Mouse (Mus musculus) stomach, embryonic 16.5 days (tissue): Measurements from ENCODE around the gene H2-D1. TPM values are rescaled to one million over a fixed set of nuclear protein-coding genes. Genes with fewer than 3 reads are reported as not detected.

Experiments used
- ATAC-seq: fragments of 200-750 bp; cut with Nextera tagmentation; 2 replicates; pipeline ENCODE4 v1.8.0; 2017; ENCODE audit warnings: moderate number of reproducible peaks, moderate TSS enrichment; ENCODE audit not compliant: insufficient read depth, low FRiP score
- H3K27ac ChIP-seq: fragments of 300-500 bp; sonication (generic); 2 replicates; pipeline ENCODE4 v1.5.1; 2014; ENCODE audit warnings: low read length
- H3K27me3 ChIP-seq: fragments of 300-500 bp; sonication (generic); 2 replicates; pipeline ENCODE4 v1.6.1; 2014; ENCODE audit warnings: low read length, control low read depth, mixed read lengths; ENCODE audit not compliant: control insufficient read depth, insufficient read depth
- H3K36me3 ChIP-seq: fragments of 300-500 bp; sonication (generic); 2 replicates; pipeline ENCODE4 v1.6.1; 2014; ENCODE audit warnings: low read length; ENCODE audit not compliant: control insufficient read depth, insufficient read depth
- H3K4me1 ChIP-seq: fragments of 300-500 bp; sonication (generic); 2 replicates; pipeline ENCODE4 v1.6.1; 2014; ENCODE audit warnings: low read length, control low read depth, mixed read lengths; ENCODE audit not compliant: control insufficient read depth, insufficient read depth
- H3K4me2 ChIP-seq: fragments of 300-500 bp; sonication (generic); 2 replicates; pipeline ENCODE4 v1.6.1; 2014; ENCODE audit warnings: low read depth, low read length, mixed read lengths
- H3K4me3 ChIP-seq: fragments of 300-500 bp; sonication (generic); replicated peaks from 2 replicates; pipeline ENCODE4 v1.5.1; 2014; ENCODE audit warnings: mild to moderate bottlenecking, low read length
- H3K9ac ChIP-seq: fragments of 300-500 bp; sonication (generic); 2 replicates; pipeline ENCODE4 v1.6.1; 2014; ENCODE audit warnings: low read length
- H3K9me3 ChIP-seq: fragments of 300-500 bp; sonication (generic); replicated peaks from 2 replicates; pipeline ENCODE4 v1.6.1; 2016; ENCODE audit warnings: low read length, control low read depth; ENCODE audit not compliant: control insufficient read depth
- WGBS: fragments of 180-500 bp; shearing (Covaris S2); extraction: QIAGEN DNeasy Blood & Tissue Kit; methylation state at CpG from one replicate; pipeline ENCODE4 v1.1.7; 2014; 5-methylcytosine and 5-hydroxymethylcytosine counted together
- polyA plus RNA-seq: library from polyadenylated mRNA; unstranded; fragments of >200 nt; fragmentation: Nextera tagmentation; extraction: Ambion mirVana; gene quantifications from 2 replicates; pipeline ENCODE4 v1.2.1, GENCODE M21; 2015

The H2-D1 gene
- 169 and 219 TPM in 2 replicates for polyA plus RNA-seq

DNA sequence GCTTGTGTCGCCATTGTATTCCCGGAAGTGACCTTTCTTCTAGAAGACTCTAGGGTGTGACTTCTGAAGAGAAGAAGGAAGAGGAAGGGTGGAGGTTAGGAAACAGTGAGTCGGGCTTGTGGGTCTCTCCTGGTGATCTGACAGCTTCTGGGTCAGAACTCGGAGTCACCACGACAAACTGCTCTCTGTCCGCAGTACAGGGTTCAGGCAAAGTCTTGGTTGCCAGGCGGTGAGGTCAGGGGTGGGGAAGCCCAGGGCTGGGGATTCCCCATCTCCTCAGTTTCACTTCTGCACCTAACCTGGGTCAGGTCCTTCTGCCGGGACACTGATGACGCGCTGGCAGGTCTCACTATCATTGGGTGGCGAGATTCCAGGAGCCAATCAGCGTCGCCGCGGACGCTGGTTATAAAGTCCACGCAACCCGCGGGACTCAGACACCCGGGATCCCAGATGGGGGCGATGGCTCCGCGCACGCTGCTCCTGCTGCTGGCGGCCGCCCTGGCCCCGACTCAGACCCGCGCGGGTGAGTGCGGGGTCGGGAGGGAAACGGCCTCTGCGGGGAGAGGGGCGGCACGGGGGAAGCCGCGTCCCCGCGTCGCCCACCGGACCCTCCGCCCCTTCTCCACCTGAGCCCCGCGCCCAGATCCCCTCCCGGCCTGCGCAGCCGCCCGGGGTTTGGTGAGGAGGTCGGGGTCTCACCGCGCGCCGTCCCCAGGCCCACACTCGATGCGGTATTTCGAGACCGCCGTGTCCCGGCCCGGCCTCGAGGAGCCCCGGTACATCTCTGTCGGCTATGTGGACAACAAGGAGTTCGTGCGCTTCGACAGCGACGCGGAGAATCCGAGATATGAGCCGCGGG, at the start of gene H2-D1:
Gene H2-D1, plus strand, starts transcription at position 67 of the 859 bp plus-strand sequence.
- WGBS: under 1% methylated on average over 58 of the region's 73 CpGs
- ATAC-seq: peak; percentile 94
- Histone ChIP-seq H3K36me3 (no peaks in the 10 kb centered on the region), H3K4me1 (peaks cover 2% of the 10 kb centered on the region; the same call in 1 of the 2 replicates), H3K27me3 (no peaks in the 10 kb centered on the region; the same call in 1 of the 2 replicates), H3K9me3 (no peaks in the 10 kb centered on the region), H3K4me3 (peak within 1 kb of the TSS; percentile 73), H3K4me2 (peak within 1 kb of the TSS; percentile 98), H3K27ac (no peak within 1 kb of the TSS; the same call in 1 of the 2 replicates), H3K9ac (peak within 1 kb of the TSS; percentile 80)

DNA sequence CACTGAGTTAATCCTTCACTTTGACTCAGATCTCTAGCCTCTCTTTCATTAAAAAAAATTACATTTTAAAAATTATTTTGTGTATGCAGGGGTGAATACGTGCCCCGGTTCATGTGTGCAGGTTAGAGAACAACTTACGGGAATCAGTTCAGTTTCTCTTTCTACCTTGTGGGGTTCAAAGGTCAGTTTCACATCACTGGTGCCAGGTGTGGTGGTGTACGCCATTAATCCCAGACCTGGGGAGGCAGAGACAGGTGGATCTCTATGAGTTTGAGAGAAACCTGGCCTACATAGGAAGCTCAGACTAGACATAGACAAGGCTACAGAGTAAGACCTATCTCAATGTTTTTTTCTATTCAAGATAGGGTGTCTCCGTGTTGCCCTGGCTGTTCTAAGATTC, 49.5 kb upstream of the H2-D1 start:
- no peak for ATAC-seq
- WGBS: 87% methylated on average over 5 of the region's 5 CpGs
- no peak overlapping the region for H3K4me2 ChIP-seq
- H3K4me3 ChIP-seq: no peak overlapping the region
- no peaks in the 10 kb centered on the region for H3K4me1 ChIP-seq
- no peak overlapping the region for H3K9ac ChIP-seq
- no peaks in the 10 kb centered on the region for H3K27me3 ChIP-seq
- no peaks in the 10 kb centered on the region for H3K9me3 ChIP-seq
- H3K27ac ChIP-seq: no peak overlapping the region
- H3K36me3 ChIP-seq: no peaks in the 10 kb centered on the region

- Histone ChIP-seq H3K4me3 (no peak overlapping the region), H3K4me1 (peaks cover 9% of the 10 kb centered on the region), H3K9ac (no peak overlapping the region; the same call in 1 of the 2 replicates), H3K36me3 (no peaks in the 10 kb centered on the region), H3K4me2 (no peak overlapping the region), H3K9me3 (no peaks in the 10 kb centered on the region), H3K27me3 (no peaks in the 10 kb centered on the region), H3K27ac (peak overlapping the region; percentile 28; the same call in 1 of the 2 replicates)
- ATAC-seq: no peak
- 71% methylated on average over 18 of the region's 18 CpGs for WGBS
Observed at GRCm38 (mm10) chr17:35218516-35219193, 43.9 kb upstream of the H2-D1 start.

GRCm38 (mm10) chr17:35219601-35220041, 42.9 kb upstream of the H2-D1 start:
- WGBS: 62% methylated on average over 6 of the region's 6 CpGs
- no peaks in the 10 kb centered on the region for H3K36me3 ChIP-seq
- no peak overlapping the region for H3K4me3 ChIP-seq
- H3K4me1 ChIP-seq: peaks cover 9% of the 10 kb centered on the region
- no peak overlapping the region for H3K27ac ChIP-seq
- ATAC-seq: no peak
- H3K9ac ChIP-seq: no peak overlapping the region; the same call in 1 of the 2 replicates
- H3K9me3 ChIP-seq: no peaks in the 10 kb centered on the region
- H3K4me2 ChIP-seq: no peak overlapping the region
- no peaks in the 10 kb centered on the region for H3K27me3 ChIP-seq

DNA sequence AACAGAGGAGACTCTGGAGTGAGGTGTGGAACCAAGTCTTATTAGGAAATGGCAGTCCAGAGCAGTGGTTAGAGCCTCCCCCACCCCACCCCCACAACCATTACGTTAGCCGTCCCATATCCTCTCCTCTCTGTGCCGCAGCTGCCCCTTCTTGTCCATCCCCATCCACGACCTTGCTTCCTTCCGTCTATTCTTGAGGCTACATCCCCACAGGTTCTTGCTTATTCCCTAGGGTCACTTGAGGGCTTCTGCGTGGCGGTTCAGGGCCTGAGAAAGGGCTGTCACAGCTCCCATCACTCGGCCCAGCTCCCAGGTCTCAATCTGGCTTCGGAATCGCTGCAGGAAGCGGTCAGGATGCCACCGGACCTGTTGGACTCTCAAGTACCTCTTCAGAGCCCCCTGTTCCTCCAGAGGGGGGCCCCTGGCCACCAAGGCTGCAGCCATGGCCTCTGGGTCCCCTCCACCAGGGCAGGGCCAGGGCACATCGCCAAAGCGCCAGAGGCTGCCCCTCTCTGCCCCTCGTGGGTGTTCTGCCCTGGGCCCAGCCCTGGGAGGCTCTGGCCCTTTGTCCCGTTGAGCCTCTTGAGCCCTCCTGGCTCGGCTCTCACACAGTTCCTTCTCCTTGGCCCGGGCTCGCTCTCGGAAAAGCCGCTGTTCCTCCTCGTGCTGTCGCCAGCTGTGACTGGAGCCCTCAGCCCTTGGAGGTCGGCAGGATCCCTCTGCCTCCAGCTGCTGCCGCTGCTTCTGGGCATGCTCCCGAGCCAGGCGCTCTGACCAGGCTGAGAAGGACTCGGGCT, 42.2 kb upstream of the H2-D1 start, which contains the start of gene Gm16181:
Gene Gm16181, plus strand, starts transcription at position 679 of the 797 bp plus-strand sequence.
- ATAC-seq: peak; percentile 25; the same call in 1 of the 2 replicates
- peaks cover 9% of the 10 kb centered on the region for H3K4me1 ChIP-seq
- no peaks in the 10 kb centered on the region for H3K9me3 ChIP-seq
- peak within 1 kb of the TSS; percentile 86 for H3K27ac ChIP-seq
- H3K36me3 ChIP-seq: no peaks in the 10 kb centered on the region
- no peak within 1 kb of the TSS for H3K4me3 ChIP-seq
- 0 out of 2 replicates have a peak within 1 kb of the TSS, but pooled peaks have one; percentile 12 for H3K4me2 ChIP-seq
- H3K27me3 ChIP-seq: no peaks in the 10 kb centered on the region
- 59% methylated on average over 28 of the region's 28 CpGs for WGBS
- H3K9ac ChIP-seq: peak within 1 kb of the TSS; percentile 61

- no peaks in the 10 kb centered on the region for H3K36me3 ChIP-seq
- H3K27me3 ChIP-seq: no peaks in the 10 kb centered on the region
- no peaks in the 10 kb centered on the region for H3K9me3 ChIP-seq
- no peak overlapping the region for H3K4me2 ChIP-seq
- ATAC-seq: no peak
- peaks cover 14% of the 10 kb centered on the region for H3K4me1 ChIP-seq
- H3K4me3 ChIP-seq: no peak overlapping the region
- H3K27ac ChIP-seq: 0 out of 2 replicates have a peak overlapping the region, but pooled peaks have one; percentile 43
- WGBS: 66% methylated on average over 6 of the region's 6 CpGs
- H3K9ac ChIP-seq: no peak overlapping the region
Observed at GRCm38 (mm10) chr17:35222299-35222698, 40.2 kb upstream of the H2-D1 start.

DNA sequence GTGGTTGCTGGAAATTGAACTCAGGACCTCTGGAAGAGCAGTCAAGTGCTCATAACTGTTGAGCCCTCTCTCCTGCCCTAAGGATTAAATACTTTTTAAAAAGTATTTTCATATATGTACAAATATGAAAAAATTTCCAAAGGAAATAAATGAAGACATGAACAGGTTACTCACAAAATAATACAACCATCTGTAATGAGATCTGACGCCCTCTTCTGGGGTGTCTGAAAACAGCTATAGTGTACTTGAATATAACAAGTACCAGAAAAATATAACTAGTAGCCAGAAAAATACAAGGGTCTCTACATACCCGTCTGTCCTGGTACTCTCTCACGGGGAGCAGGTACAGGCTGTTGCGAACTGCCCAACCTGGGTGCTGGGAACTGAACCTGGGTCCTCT, 37.9 kb upstream of the H2-D1 start:
- no peak for ATAC-seq
- no peak overlapping the region for H3K4me2 ChIP-seq
- H3K36me3 ChIP-seq: peaks cover 8% of the 10 kb centered on the region; the same call in 1 of the 2 replicates
- 94% methylated on average over 4 of the region's 4 CpGs for WGBS
- no peaks in the 10 kb centered on the region for H3K27me3 ChIP-seq
- H3K4me1 ChIP-seq: peaks cover 19% of the 10 kb centered on the region
- H3K9me3 ChIP-seq: no peaks in the 10 kb centered on the region
- no peak overlapping the region for H3K27ac ChIP-seq
- no peak overlapping the region for H3K4me3 ChIP-seq
- no peak overlapping the region for H3K9ac ChIP-seq

DNA sequence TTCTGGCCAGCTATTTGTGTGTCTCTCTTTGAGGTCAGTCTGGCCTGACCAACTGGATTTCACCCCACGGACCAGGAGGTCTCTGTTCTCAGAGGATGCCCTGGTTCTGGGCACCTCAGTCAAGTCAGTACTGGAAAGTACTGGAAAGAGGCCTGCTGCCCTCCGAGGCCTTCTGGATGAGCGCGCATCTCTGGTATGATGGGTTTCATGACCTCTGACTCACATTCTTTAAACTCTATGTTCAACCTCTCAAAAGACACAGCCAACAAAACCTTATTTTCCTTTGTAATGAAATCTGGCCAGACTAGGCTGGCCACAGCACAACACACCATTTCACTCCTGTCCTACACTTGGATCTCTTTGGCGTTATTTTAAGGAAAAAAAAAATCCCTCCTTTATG, 37.1 kb upstream of the H2-D1 start:
- Histone ChIP-seq H3K9ac (no peak overlapping the region), H3K36me3 (peaks cover 8% of the 10 kb centered on the region; the same call in 1 of the 2 replicates), H3K4me2 (no peak overlapping the region), H3K4me3 (no peak overlapping the region), H3K9me3 (no peaks in the 10 kb centered on the region), H3K4me1 (peaks cover 18% of the 10 kb centered on the region), H3K27me3 (no peaks in the 10 kb centered on the region), H3K27ac (no peak overlapping the region)
- ATAC-seq: no peak
- 94% methylated on average over 5 of the region's 5 CpGs for WGBS
